Mouse (Mus musculus): Measurements from ENCODE around the gene 9130019O22Rik.
"Not testable (repeated sequence)": the region's sequence is repeated elsewhere in the genome, so short reads cannot be mapped to it uniquely, and the experiment has no call there.

Gene 9130019O22Rik

GRCm38 (mm10) chr7:127375271-127376245 lies 11.4 kb downstream of the 9130019O22Rik start, which contains the start of gene Zfp747:
TSS of gene Zfp747 (minus strand) at chr7:127376050.
- DNase-seq = peak; percentile 94

- peak; percentile 26 for DNase-seq
Observed at GRCm38 (mm10) chr7:127371870-127372269, 15.1 kb downstream of the 9130019O22Rik start.

DNA sequence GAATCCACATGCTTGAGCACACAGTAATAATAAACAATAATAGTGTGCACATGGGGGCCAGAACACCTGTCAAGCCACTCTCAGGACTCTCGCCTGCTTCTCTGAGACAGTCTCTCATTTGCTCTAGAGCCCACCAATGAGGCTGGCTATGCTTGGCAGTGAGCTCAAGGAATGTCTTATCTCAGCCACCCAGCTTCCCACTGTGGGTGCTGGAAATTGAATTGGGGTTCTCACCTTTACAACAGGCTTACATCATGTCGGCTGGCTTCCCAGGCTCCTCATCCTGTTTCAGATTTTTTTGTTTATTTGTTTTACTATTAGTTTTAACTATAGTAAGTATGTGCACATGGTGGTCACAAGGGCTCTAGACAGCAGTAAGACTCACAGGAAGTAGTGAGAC lies 15.8 kb downstream of the 9130019O22Rik start:
- DNase-seq = no peak

GRCm38 (mm10) chr7:127366249-127366648 lies 20.7 kb downstream of the 9130019O22Rik start:
- no peak for DNase-seq

GRCm38 (mm10) chr7:127364166-127364565 lies 22.8 kb downstream of the 9130019O22Rik start:
- DNase-seq = no peak

- DNase-seq = no peak
Observed at GRCm38 (mm10) chr7:127363475-127363921, 23.5 kb downstream of the 9130019O22Rik start.

DNA sequence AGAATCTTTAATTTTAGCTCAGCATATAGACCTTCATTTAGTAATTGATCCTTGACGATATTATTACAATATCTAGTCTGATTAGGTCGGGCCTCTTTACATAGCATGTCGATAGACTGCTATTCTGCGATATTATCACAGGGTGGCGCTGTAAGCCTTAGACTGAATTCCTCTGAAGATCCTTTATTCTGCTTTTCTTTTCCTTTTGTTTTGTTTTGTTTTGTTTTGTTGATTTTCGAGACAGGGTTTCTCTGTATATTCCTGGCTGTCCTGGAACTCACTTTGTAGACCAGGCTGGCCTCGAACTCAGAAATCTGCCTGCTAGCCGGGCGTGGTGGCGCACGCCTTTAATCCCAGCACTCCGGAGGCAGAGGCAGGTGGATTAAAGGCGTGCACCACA lies 24.5 kb downstream of the 9130019O22Rik start:
- DNase-seq = peak; percentile 31

DNA sequence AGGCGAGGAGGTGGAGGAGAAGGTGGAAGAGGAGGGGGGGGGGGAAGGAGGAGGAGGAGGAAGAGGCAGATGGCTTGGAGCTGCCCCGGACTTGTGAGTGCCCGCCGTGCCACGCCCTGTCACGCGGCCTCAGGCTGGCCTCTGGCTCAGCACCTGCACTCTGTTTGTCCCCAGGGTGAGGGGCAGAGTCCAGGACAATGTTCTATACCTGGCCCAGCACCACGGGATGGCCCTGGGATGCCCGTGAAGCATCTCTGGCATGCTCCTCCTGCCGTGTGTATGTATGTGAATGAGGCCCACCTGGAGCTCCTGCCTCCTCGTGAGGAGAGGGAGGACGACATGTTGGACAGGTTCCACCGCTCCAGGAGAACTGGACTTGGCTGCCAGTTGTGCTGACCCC lies 25.5 kb downstream of the 9130019O22Rik start:
- DNase-seq = no peak

GRCm38 (mm10) chr7:127360265-127360664 lies 26.7 kb downstream of the 9130019O22Rik start:
- no peak for DNase-seq

DNA sequence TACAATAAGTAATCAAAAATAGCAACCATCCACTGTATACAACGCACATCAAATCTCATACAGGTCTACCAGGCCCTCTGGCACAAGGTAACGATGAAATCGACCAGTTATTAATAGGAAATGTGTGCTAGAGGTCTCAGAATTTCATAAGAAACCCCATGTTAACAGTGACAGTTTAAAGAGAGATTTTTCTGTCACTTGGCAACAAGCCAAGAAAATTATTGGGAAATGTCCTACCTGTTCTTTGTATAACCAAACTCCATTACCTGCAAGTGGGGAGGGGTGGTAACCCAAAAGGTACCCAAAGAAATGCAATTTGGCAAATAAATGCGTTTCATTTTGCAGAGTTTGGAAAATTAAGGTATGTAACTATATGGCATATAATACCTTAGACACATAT lies 28.5 kb downstream of the 9130019O22Rik start:
- no peak for DNase-seq

GRCm38 (mm10) chr7:127357871-127358270 lies 29.1 kb downstream of the 9130019O22Rik start:
- no peak for DNase-seq

GRCm38 (mm10) chr7:127355796-127356195 lies 31.2 kb downstream of the 9130019O22Rik start:
- DNase-seq = no peak

DNA sequence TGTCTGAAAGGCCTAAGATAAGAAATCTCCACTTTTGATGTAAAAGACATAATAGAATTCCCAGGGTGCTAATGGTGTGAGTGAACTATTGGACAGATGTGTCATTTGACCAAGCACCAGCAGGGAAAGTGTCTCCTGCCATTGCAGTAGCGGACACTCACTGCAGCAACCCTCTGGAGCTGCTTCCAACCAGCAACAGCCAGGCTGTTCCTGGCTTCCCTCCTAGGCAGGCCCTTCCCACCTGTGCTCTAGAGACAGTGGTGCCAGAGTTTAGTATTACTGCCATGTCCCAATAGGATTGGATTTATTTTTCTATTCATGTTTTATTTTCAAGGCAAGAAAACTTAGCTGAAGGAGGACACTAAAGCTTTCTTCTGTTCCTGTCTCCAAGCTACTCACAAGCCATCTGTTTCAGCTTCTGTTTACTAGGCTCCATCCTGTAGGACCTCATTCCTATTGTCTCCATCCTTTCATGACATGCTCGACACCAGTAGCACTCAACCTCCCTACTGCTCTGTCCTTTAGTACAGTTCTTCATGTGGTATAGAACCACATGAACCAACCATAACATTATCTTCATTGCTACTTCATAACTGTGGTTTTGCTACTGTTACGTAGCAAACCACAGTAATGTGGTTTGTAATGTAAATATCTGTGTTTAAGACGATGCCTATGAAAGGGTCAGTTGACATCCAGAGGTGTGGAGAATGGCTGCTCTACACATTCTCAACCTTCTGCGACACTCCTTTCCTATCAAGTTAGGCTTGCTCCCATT lies 35.5 kb downstream of the 9130019O22Rik start:
- DNase-seq = no peak

- no peak for DNase-seq
Observed at GRCm38 (mm10) chr7:127346676-127347075, 40.3 kb downstream of the 9130019O22Rik start.

DNA sequence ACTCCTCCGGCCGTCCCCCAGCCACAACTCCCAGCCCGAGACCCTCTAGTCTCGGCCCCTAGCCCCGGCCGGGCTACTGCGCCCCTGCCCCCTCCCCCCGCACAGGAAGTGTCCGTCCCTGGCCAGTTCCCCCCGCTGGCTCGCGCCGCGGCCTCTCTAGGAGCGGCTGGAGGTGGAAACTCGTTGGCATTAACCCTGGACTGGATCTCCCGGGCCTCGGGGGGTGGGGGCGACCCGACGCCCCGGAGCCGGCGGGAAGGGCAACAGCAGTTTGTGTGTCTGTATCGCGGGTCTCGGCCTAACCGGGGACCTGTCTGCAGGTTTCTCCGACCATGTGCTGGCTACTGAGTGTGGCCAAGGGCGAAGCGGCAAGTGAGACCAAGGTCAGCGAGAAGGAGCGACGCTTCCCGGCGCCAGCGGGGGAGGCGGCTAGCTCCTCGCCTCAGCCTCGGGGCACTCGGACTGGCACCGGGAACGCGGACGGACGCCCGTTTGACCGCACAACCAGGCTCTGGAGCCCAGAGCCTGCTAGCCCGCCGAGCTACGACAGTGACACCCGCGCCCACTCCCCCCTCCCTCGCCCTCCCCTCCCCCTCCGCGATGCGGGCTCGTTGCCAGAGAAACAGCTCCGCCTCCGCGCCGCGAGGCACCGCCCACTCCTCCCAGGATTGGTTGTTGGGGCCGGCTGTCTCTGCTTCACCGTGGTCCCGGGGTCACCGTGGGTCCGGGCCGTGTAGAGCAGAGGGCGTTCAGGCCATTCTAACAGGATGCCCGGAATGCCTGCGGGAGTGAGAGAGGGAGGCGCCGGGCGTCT lies 41.2 kb downstream of the 9130019O22Rik start, which contains the start of gene Zfp768:
Zfp768 (minus strand) TSS at position 78 of the 814 bp plus-strand sequence.
- DNase-seq = peak; percentile 93

GRCm38 (mm10) chr7:127345092-127345491 lies 41.9 kb downstream of the 9130019O22Rik start:
- no peak for DNase-seq

- DNase-seq = no peak
Observed at GRCm38 (mm10) chr7:127344371-127344770, 42.6 kb downstream of the 9130019O22Rik start.

DNA sequence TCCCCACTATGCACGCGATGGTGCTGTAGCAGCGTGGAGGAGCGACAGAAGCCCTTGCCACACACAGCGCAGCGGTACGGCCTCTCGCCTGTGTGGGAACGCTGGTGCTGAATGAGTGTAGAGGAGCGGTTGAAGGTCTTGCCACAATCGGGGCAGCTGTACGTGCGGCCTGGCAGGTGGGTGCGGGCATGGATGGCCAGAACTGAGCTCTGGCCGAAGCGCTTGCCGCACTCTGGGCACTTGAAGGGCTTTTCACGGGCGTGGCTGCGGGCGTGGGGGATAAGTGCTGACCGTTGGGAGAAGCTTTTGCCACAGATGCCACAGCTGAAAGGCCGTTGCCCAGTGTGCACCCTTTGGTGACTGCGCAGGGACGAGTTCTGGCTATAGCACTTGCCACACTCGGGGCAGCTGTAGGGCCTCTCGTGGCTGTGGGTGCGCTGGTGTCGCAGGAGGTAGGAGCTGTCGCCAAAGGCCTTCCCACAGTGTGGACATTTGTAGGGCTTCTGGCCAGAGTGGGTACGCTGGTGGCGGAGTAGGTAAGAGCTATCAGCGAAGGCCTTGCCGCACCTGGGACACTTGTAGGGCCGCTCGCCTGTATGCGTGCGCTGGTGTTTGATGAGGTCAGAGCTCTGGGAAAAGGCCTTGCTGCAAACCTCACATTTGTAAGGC lies 43.5 kb downstream of the 9130019O22Rik start:
- no peak for DNase-seq

DNA sequence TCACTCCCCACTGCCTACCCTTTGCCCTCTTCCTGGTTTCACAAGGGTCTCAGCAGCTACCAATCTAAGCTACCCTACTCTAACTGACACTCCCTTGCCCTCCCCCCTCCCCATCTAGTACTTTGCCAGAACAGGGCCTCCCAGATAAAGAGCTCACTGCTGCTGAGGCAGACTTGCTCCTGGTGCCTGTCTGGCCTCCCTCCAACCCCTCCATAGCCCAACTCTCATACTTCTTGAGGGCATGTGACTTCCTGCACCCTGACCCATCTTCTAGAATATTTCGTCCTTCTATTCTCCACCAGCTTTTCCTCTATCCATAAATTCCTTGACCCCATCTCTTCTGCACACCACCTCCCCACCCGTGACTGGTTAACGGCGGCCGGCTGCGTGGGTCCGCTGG lies 44.1 kb downstream of the 9130019O22Rik start:
- DNase-seq = no peak

DNA sequence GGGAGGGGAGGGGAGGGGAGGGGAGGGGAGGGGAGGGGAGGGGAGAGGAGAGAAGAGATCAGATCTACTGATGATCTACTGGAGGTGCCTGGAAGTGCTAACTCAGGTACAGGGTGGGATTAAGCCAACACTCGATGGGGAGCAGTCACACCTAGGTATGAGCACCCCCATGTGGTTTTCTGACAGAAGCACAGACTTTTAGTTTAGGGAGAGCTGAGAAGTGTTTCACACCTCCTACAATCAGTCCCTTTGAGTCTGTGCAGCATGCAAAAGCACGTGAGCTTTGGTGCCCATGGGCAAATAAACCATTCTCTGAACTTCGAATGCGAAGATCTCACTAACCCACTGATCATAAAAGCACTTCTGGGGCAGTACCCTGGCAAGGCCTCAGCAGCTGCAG lies 44.6 kb downstream of the 9130019O22Rik start:
- peak; percentile 44 for DNase-seq

DNA sequence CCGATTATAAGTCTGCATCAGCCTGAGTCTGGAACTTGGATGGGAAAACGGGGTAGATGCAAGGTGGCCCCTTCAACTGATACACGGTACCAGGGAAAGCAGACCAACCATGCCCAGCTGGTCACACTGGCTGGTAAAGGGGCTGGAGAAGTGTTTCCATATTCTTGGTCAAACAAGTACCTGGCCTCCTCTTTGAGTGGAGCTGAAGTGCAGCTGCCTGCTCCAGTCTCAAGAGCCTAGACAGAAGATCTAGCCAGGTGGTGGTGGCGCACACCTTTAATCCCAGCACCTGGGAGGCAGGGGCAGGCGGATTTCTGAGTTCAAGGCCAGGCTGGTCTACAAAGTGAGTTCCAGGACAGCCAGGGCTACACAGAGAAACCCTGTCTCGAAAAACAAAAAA lies 45.1 kb downstream of the 9130019O22Rik start:
- DNase-seq = not testable (repeated sequence)

- DNase-seq = no peak
Observed at GRCm38 (mm10) chr7:127341356-127341755, 45.6 kb downstream of the 9130019O22Rik start.

All from thymus, postnatal 25 days (tissue).